Mouse (Mus musculus) embryonic facial prominence, embryonic 15.5 days (tissue): ENCODE data around the gene Fbxw5. TPM values are rescaled to one million over a fixed set of nuclear protein-coding genes. Genes with fewer than 3 reads are reported as not detected.

Source experiments
- ATAC-seq: fragments of 200-750 bp; cut with Nextera tagmentation; 2 replicates; pipeline ENCODE4 v1.8.0; 2017; ENCODE audit warnings: low read depth, moderate TSS enrichment; ENCODE audit not compliant: insufficient number of reproducible peaks, low FRiP score, low TSS enrichment
- H3K27ac ChIP-seq: fragments of 300-500 bp; sonication (generic); replicated peaks from 2 replicates; pipeline ENCODE4 v1.5.1; 2015; ENCODE audit warnings: mild to moderate bottlenecking, inconsistent platforms
- H3K27me3 ChIP-seq: fragments of 300-500 bp; sonication (generic); 2 replicates; pipeline ENCODE4 v1.6.1; 2015; ENCODE audit warnings: inconsistent platforms
- H3K36me3 ChIP-seq: fragments of 300-500 bp; sonication (generic); 2 replicates; pipeline ENCODE4 v1.6.1; 2015; ENCODE audit warnings: mild to moderate bottlenecking, inconsistent platforms
- H3K4me1 ChIP-seq: fragments of 300-500 bp; sonication (generic); 2 replicates; pipeline ENCODE4 v1.6.1; 2015; ENCODE audit warnings: inconsistent platforms
- H3K4me2 ChIP-seq: fragments of 300-500 bp; sonication (generic); replicated peaks from 2 replicates; pipeline ENCODE4 v1.6.1; 2015; ENCODE audit warnings: mild to moderate bottlenecking, inconsistent platforms
- H3K4me3 ChIP-seq: fragments of 300-500 bp; sonication (generic); replicated peaks from 2 replicates; pipeline ENCODE4 v1.5.1; 2015; ENCODE audit warnings: mild to moderate bottlenecking, inconsistent platforms
- H3K9ac ChIP-seq: fragments of 300-500 bp; sonication (generic); 2 replicates; pipeline ENCODE4 v1.6.1; 2015; ENCODE audit warnings: inconsistent platforms
- H3K9me3 ChIP-seq: fragments of 300-500 bp; sonication (generic); replicated peaks from 2 replicates; pipeline ENCODE4 v1.6.1; 2016; ENCODE audit warnings: inconsistent platforms
- WGBS: fragments of 180-500 bp; shearing (Covaris S2); methylation state at CpG from one replicate; pipeline ENCODE4 v1.1.7; 2015; 5-methylcytosine and 5-hydroxymethylcytosine counted together
- polyA plus RNA-seq: library from polyadenylated mRNA; unstranded; fragments of >200 nt; fragmentation: Nextera tagmentation; extraction: Ambion mirVana; gene quantifications from 2 replicates; pipeline ENCODE4 v1.2.1, GENCODE M21; 2015

The Fbxw5 gene
- 81.2 and 96.3 TPM in 2 replicates for polyA plus RNA-seq

GRCm38 (mm10) chr2:25500576-25501405, at the start of gene Fbxw5:
Gene Fbxw5 (plus strand): TSS chr2:25500750.
- H3K4me1 ChIP-seq = peaks cover 20% of the 10 kb centered on the region
- peak within 1 kb of the TSS; percentile 92 for H3K4me2 ChIP-seq
- H3K4me3 ChIP-seq = peak within 1 kb of the TSS; percentile 83
- WGBS = under 1% methylated on average over 37 of the region's 44 CpGs
- peak within 1 kb of the TSS; percentile 78 for H3K27ac ChIP-seq
- no peaks in the 10 kb centered on the region for H3K27me3 ChIP-seq
- no peaks in the 10 kb centered on the region for H3K9me3 ChIP-seq
- peak within 1 kb of the TSS; percentile 99 for H3K9ac ChIP-seq
- peak; percentile 89 for ATAC-seq
- H3K36me3 ChIP-seq = peaks cover 29% of the 10 kb centered on the region

DNA sequence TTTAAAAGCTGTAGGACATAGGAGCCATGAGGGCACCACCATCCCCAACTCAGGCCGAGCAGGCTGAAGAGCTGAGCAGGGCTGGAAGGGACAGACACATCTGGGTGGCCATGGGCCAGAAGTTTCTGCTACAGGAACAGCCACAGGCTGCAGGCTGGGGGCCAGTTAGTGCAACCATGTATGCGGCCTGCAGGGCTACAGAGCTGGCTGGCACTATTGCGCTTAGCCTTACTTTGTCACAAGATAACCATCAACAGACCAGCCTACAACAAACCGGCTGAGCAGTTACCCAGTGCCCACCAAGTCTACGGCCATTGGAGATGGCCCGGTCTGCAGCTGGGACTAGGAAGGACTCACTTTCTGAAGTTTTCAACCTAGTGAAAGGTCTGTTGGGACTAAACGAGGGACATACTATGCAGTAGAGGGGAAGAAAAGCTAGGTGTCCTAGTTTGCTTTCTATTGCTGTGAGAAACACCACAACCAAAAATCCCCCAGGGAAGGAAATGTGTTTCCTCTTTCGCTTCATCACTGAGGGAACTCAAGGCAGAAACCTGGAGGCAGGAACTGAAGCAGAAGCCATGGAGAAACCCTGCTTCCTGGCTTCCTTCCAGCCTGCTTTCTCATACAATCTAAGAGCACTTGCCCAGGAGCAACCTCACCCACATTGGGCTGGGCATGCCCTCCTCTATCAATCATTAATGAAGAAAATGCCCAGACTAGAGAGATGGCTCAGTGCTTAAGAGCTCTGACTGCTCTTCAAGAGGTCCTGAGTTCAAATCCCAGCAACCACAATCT, 49.5 kb upstream of the Fbxw5 start:
- Histone ChIP-seq H3K27ac (no peak overlapping the region), H3K4me3 (no peak overlapping the region), H3K9me3 (no peaks in the 10 kb centered on the region), H3K36me3 (no peaks in the 10 kb centered on the region), H3K4me1 (no peaks in the 10 kb centered on the region), H3K4me2 (no peak overlapping the region), H3K9ac (no peak overlapping the region), H3K27me3 (no peaks in the 10 kb centered on the region)
- no peak for ATAC-seq
- WGBS = 75% methylated on average over 8 of the region's 8 CpGs

GRCm38 (mm10) chr2:25452951-25453350, 47.6 kb upstream of the Fbxw5 start:
- Histone ChIP-seq H3K9ac (no peak overlapping the region), H3K27ac (no peak overlapping the region), H3K4me3 (no peak overlapping the region), H3K27me3 (no peaks in the 10 kb centered on the region), H3K4me1 (0 out of 2 replicates have a peak, but pooled peaks cover 4% of the 10 kb centered on the region), H3K4me2 (no peak overlapping the region), H3K36me3 (no peaks in the 10 kb centered on the region), H3K9me3 (no peaks in the 10 kb centered on the region)
- WGBS = 46% methylated on average over 1 of the region's 1 CpGs
- ATAC-seq = no peak

DNA sequence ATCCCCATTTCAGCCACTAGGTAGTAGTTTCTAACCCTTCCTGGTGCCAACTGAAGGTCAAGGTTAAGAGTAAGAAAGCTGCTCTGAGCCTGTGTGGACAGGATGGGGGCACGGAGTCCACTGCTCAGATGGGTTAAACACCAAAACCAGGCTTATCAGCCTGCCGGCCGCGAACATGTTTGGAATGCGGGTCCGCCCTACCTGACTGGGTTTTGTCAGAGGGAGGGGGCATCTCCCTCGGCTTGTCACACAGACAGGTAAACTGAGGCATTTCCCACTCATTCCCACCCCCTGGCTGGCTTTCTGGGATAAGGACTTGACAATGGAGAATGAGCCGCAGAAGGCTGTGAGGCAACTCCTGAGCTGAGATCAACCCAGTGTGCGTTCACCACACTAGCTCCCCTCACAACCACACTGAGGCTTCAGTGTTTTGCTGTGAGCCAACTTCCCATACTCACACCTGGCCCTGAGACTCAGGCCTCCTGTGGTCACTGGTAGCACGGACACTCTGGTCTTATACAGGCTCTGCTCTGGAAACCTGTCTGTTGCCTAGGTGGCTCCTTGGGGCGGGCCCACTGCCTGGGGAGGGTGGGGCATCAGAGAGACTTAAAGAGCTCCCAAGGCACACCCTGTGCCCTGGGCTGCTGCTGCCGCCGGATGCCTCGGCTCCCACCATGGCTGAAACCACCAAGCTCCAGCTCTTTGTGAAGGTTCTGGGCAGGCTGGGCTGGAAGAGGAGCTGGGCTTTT, 44.2 kb upstream of the Fbxw5 start, which contains the start of gene Clic3:
Gene Clic3 (plus strand): TSS at position 634 of the 749 bp plus-strand sequence.
- Histone ChIP-seq H3K27me3 (no peaks in the 10 kb centered on the region), H3K27ac (0 out of 2 replicates have a peak within 1 kb of the TSS, but pooled peaks have one; percentile 36), H3K36me3 (0 out of 2 replicates have a peak, but pooled peaks cover 9% of the 10 kb centered on the region), H3K4me3 (peak within 1 kb of the TSS; percentile 8; the same call in 1 of the 2 replicates), H3K4me1 (peaks cover 28% of the 10 kb centered on the region), H3K9me3 (no peaks in the 10 kb centered on the region), H3K4me2 (no peak within 1 kb of the TSS), H3K9ac (no peak within 1 kb of the TSS)
- no peak for ATAC-seq
- WGBS = 53% methylated on average over 14 of the region's 14 CpGs

- no peak for ATAC-seq
- H3K36me3 ChIP-seq = 0 out of 2 replicates have a peak, but pooled peaks cover 9% of the 10 kb centered on the region
- H3K9me3 ChIP-seq = no peaks in the 10 kb centered on the region
- no peak overlapping the region for H3K4me2 ChIP-seq
- no peak overlapping the region for H3K9ac ChIP-seq
- H3K27me3 ChIP-seq = no peaks in the 10 kb centered on the region
- H3K4me1 ChIP-seq = peaks cover 33% of the 10 kb centered on the region
- 0 out of 2 replicates have a peak overlapping the region, but pooled peaks have one; percentile 36 for H3K27ac ChIP-seq
- peak overlapping the region; percentile 8; the same call in 1 of the 2 replicates for H3K4me3 ChIP-seq
- 76% methylated on average over 9 of the region's 9 CpGs for WGBS
Observed at GRCm38 (mm10) chr2:25457022-25457896, 43.3 kb upstream of the Fbxw5 start.

DNA sequence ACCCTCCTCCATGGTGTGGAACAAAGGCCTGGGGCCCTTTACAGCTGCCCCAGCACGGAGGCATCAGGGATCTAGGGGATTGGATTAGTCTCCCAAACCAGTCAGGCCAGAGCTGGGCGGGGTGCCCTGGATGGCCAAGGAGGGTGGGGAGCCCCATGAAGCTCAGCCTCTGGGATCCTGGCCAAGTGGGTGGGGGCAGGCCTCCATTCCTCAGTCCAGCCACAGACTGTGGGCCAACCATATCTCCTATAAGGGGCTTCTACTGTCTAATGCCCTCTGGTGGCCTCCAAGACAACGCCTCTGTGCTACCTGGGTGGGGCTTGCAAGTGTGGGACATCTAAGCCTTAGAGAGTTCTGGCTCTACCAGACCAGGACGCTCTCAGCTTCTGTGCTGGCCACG, 41.6 kb upstream of the Fbxw5 start:
- H3K27ac ChIP-seq = peak overlapping the region; percentile 24; the same call in 1 of the 2 replicates

GRCm38 (mm10) chr2:25460135-25460534, 40.4 kb upstream of the Fbxw5 start:
- no peaks in the 10 kb centered on the region for H3K9me3 ChIP-seq
- 0 out of 2 replicates have a peak, but pooled peaks cover 9% of the 10 kb centered on the region for H3K36me3 ChIP-seq
- H3K27me3 ChIP-seq = no peaks in the 10 kb centered on the region
- no peak for ATAC-seq
- peak overlapping the region; percentile 62 for H3K4me3 ChIP-seq
- H3K4me2 ChIP-seq = peak overlapping the region; percentile 80
- H3K27ac ChIP-seq = peak overlapping the region; percentile 86
- peak overlapping the region; percentile 54 for H3K9ac ChIP-seq
- H3K4me1 ChIP-seq = peaks cover 33% of the 10 kb centered on the region
- 32% methylated on average over 5 of the region's 5 CpGs for WGBS

More for the DNA sequence above, 41.6 kb upstream of the Fbxw5 start:
- Histone ChIP-seq H3K4me1 (peaks cover 33% of the 10 kb centered on the region), H3K27me3 (no peaks in the 10 kb centered on the region), H3K4me3 (no peak overlapping the region), H3K4me2 (no peak overlapping the region), H3K9ac (no peak overlapping the region), H3K9me3 (no peaks in the 10 kb centered on the region), H3K36me3 (0 out of 2 replicates have a peak, but pooled peaks cover 9% of the 10 kb centered on the region)
- WGBS = 71% methylated on average over 5 of the region's 5 CpGs
- ATAC-seq = peak; percentile 19; the same call in 1 of the 2 replicates

DNA sequence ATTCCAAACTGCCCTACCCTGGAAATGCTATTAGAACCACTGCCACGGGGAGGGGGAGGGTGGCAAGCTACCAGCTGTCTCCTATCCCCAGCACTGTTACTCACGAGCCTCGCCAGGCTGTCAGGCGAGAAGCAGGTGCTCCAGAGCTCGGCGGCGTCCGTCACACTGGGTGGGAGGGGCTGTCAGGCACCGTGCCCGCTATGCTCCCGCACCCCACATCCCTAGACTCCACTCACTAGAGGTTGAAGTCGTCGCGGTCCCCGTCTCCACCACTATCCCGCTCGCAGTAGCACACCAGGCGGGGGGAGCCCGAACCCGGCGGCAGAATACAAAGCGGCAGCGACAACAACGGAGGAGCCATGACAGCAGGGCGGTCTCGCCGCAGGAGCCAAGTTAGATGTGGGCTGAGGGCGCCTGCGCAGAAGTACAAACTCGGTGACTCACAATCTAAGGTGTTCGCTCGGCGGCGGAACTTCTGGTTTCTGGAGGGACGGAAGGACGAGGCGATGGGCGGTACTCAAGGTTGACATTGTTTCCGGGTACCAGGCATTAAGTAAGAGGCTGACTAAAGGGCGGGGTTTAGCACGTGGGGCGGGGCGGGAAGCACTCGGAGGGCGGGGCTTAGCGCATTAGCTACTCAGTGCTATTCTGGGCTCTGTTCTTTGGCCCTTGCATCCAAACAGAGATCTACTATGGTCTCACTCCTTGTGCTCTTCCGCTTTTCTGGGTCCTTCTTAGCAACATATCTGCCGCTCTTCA, 39.8 kb upstream of the Fbxw5 start, which contains the start of gene Paxx:
Gene Paxx (minus strand): TSS at position 544 of the 759 bp plus-strand sequence.
- WGBS = 2% methylated on average over 48 of the region's 48 CpGs
- H3K9ac ChIP-seq = peak within 1 kb of the TSS; percentile 54

GRCm38 (mm10) chr2:25461407-25461806, 39.1 kb upstream of the Fbxw5 start:
- no peaks in the 10 kb centered on the region for H3K27me3 ChIP-seq
- no peaks in the 10 kb centered on the region for H3K9me3 ChIP-seq
- 14% methylated on average over 3 of the region's 3 CpGs for WGBS
- no peak overlapping the region for H3K9ac ChIP-seq
- peaks cover 39% of the 10 kb centered on the region for H3K4me1 ChIP-seq
- peak overlapping the region; percentile 80 for H3K4me2 ChIP-seq
- 0 out of 2 replicates have a peak, but pooled peaks cover 9% of the 10 kb centered on the region for H3K36me3 ChIP-seq
- peak overlapping the region; percentile 62 for H3K4me3 ChIP-seq
- H3K27ac ChIP-seq = peak overlapping the region; percentile 86
- ATAC-seq = no peak

More for the DNA sequence above, 39.8 kb upstream of the Fbxw5 start, which contains the start of gene Paxx:
- Histone ChIP-seq H3K4me1 (peaks cover 35% of the 10 kb centered on the region), H3K27me3 (no peaks in the 10 kb centered on the region), H3K4me2 (peak within 1 kb of the TSS; percentile 80), H3K9me3 (no peaks in the 10 kb centered on the region), H3K27ac (peak within 1 kb of the TSS; percentile 86), H3K4me3 (peak within 1 kb of the TSS; percentile 62), H3K36me3 (0 out of 2 replicates have a peak, but pooled peaks cover 9% of the 10 kb centered on the region)
- peak; percentile 91 for ATAC-seq
